1 mouse cellular context compared by ENCODE assay signal in the genomic region with DNA sequence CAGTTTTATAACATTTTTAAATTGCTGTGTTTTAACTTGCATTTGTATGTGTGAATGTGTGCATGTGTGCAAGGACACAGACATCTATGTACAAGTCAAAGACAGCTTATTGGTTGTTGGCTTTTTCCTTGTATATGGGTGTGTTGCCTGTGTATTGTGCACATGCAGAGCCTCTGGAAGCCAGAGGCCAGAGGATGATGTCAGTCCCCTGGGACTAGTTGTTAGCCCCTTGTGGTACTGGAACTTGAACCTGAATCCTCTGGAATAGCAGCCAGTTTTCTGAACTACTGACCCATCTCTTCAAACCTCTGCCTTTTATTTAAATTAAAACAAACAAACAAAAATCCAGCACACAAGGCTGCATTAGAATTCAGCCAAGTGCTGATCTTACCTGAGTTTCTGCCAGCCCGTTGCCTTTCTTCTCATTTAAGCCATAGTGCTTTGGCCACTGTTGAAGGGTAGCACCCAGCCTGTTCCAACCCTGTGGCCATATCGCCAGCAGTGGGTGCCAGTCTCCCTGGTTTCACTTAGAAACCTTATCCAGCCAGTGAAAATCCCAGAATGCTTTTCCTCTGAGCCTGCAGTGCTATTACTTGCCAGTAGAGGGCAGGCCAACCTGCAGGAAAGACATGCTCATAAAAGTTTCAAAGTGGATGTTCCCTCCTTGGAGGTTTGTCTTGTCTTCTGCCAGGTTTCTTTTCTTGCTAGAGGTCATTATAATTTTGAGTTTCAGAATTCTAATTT.
TF ChIP-seq lines count a peak whose summit lies in the region.

No protein-coding gene starts in this region.

TF ChIP-seq in CH12.LX, 34 proteins besides CTCF, POLR2A, EP300 and RAD21 (continued from another document):
- TF ChIP-seq MYC (IDR thresholded peaks at IDR 0.05; ENCODE audit: low read depth, low read length) (0 out of 2 replicates have a peak, but pooled peaks have one; percentile 22), RCOR1 (conservative IDR thresholded peaks at IDR 0.05; ENCODE audit: low read depth, low read length) (no peak), JUND (conservative IDR thresholded peaks at IDR 0.05; ENCODE audit: low read depth, low read length) (peak; percentile 50; the same call in 1 of the 2 replicates), ETS1 (conservative IDR thresholded peaks at IDR 0.05; ENCODE audit: low read depth, low read length) (no peak), USF1 (IDR thresholded peaks at IDR 0.05; ENCODE audit: low read depth, low read length) (no peak), ZC3H11A (IDR thresholded peaks at IDR 0.05; ENCODE audit: low read depth, low read length) (peak; percentile 80), IRF4 (IDR thresholded peaks at IDR 0.05; ENCODE audit: low read depth, low read length) (peak; percentile 67), SMC3 (IDR thresholded peaks at IDR 0.05; ENCODE audit: low read depth, low read length) (peak; percentile 91), UBTF (IDR thresholded peaks at IDR 0.05; ENCODE audit: low read depth, low read length) (no peak), KAT2A (IDR thresholded peaks at IDR 0.05; ENCODE audit: insufficient replicate concordance, low read length) (no peak), SIN3A (IDR thresholded peaks at IDR 0.05; ENCODE audit: low read length) (peak; percentile 54; the same call in 1 of the 2 replicates), ELF1 (IDR thresholded peaks at IDR 0.05; ENCODE audit: low read depth, low read length) (no peak), CHD1 (IDR thresholded peaks at IDR 0.05; ENCODE audit: low read depth, low read length) (no peak), NRF1 (IDR thresholded peaks at IDR 0.05; ENCODE audit: low read depth, low read length) (peak; percentile 25; the same call in 1 of the 2 replicates), ZNF384 (IDR thresholded peaks at IDR 0.05; ENCODE audit: low read depth, low read length) (0 out of 2 replicates have a peak, but pooled peaks have one; percentile 31), PAX5 (IDR thresholded peaks at IDR 0.05; ENCODE audit: low read length) (no peak), BHLHE40 (IDR thresholded peaks at IDR 0.05; ENCODE audit: low read depth, low read length) (0 out of 2 replicates have a peak, but pooled peaks have one; percentile 17), MEF2A (IDR thresholded peaks at IDR 0.05; ENCODE audit: borderline replicate concordance, low read depth, low read length) (peak; percentile 54; the same call in 1 of the 2 replicates)
